Mouse (Mus musculus) kidney, postnatal 0 days (tissue): ENCODE data around the gene Nsf. TPM values are rescaled to one million over a fixed set of nuclear protein-coding genes. Genes with fewer than 3 reads are reported as not detected.

Experiments used
- ATAC-seq: fragments of 200-750 bp; cut with Nextera tagmentation; replicated peaks from 2 replicates; pipeline ENCODE4 v1.8.0; 2017; ENCODE audit warnings: low read depth, moderate number of reproducible peaks, moderate TSS enrichment, moderate library complexity; ENCODE audit not compliant: low FRiP score
- DNase-seq: peaks from one replicate; pipeline ENCODE4 v3.0.0-alpha.2; 2016; ENCODE audit warnings: low spot score
- H3K27ac ChIP-seq: fragments of 300-500 bp; sonication (generic); 2 replicates; pipeline ENCODE4 v1.5.1; 2014; ENCODE audit warnings: mild to moderate bottlenecking
- H3K27me3 ChIP-seq: fragments of 300-500 bp; sonication (generic); 2 replicates; pipeline ENCODE4 v1.6.1; 2014; ENCODE audit warnings: low read length, mixed read lengths; ENCODE audit not compliant: insufficient read depth
- H3K36me3 ChIP-seq: fragments of 300-500 bp; sonication (generic); 2 replicates; pipeline ENCODE4 v1.6.1; 2014; ENCODE audit warnings: low read length, mixed read lengths; ENCODE audit not compliant: insufficient read depth
- H3K4me1 ChIP-seq: fragments of 300-500 bp; sonication (generic); replicated peaks from 2 replicates; pipeline ENCODE4 v1.6.1; 2014; ENCODE audit warnings: antibody characterized with exemption, low read length, mixed read lengths; ENCODE audit not compliant: insufficient read depth
- H3K4me2 ChIP-seq: fragments of 300-500 bp; sonication (generic); 2 replicates; pipeline ENCODE4 v1.6.1; 2014; ENCODE audit warnings: mild to moderate bottlenecking, low read length, moderate library complexity, mixed read lengths
- H3K4me3 ChIP-seq: fragments of 300-500 bp; sonication (generic); replicated peaks from 2 replicates; pipeline ENCODE4 v1.5.1; 2014; ENCODE audit warnings: low read depth, low read length
- H3K9ac ChIP-seq: fragments of 300-500 bp; sonication (generic); 2 replicates; pipeline ENCODE4 v1.6.1; 2014; ENCODE audit warnings: low read depth, low read length
- H3K9me3 ChIP-seq: fragments of 300-500 bp; sonication (generic); replicated peaks from 2 replicates; pipeline ENCODE4 v1.6.1; 2016; ENCODE audit warnings: low read length, inconsistent platforms, mixed read lengths
- CTCF ChIP-seq: IDR thresholded peaks from 2 replicates; pipeline ENCODE4 v1.5.1; 2016; ENCODE audit warnings: antibody characterized with exemption, low read depth, mild to moderate bottlenecking, moderate library complexity
- WGBS: fragments of 180-500 bp; shearing (Covaris S2); extraction: QIAGEN DNeasy Blood & Tissue Kit; methylation state at CpG from one replicate; pipeline ENCODE4 v1.1.7; 2014; 5-methylcytosine and 5-hydroxymethylcytosine counted together
- polyA plus RNA-seq: library from polyadenylated mRNA; unstranded; fragments of >200 nt; fragmentation: Nextera tagmentation; extraction: Ambion mirVana; gene quantifications from 2 replicates; pipeline ENCODE4 v1.2.1, GENCODE M21; 2015

Gene Nsf
- polyA plus RNA-seq, 1 experiment from 2014 or later = 37.1 TPM

- ATAC-seq (no peak), DNase-seq (no peak)
- Histone ChIP-seq H3K9ac (no peak overlapping the region), H3K36me3 (peaks cover 22% of the 10 kb centered on the region; the same call in 1 of the 2 replicates), H3K4me1 (no peaks in the 10 kb centered on the region), H3K9me3 (no peaks in the 10 kb centered on the region), H3K4me2 (no peak overlapping the region), H3K27ac (no peak overlapping the region), H3K4me3 (no peak overlapping the region), H3K27me3 (no peaks in the 10 kb centered on the region)
- WGBS = 71% methylated on average over 9 of the region's 9 CpGs
- TF ChIP-seq CTCF = no peak
These were observed 38.2 kb downstream of the Nsf start for GRCm38 (mm10) chr11:103915686-103916085.

- H3K9me3 ChIP-seq = no peaks in the 10 kb centered on the region
- H3K27ac ChIP-seq = no peak overlapping the region
- no peaks in the 10 kb centered on the region for H3K4me1 ChIP-seq
- no peak overlapping the region for H3K4me3 ChIP-seq
- DNase-seq = peak; percentile 86
- TF ChIP-seq CTCF = peak; percentile 81
- H3K4me2 ChIP-seq = no peak overlapping the region
- H3K9ac ChIP-seq = no peak overlapping the region
- H3K36me3 ChIP-seq = peaks cover 29% of the 10 kb centered on the region; the same call in 1 of the 2 replicates
- ATAC-seq = no peak
- WGBS = 69% methylated on average over 7 of the region's 7 CpGs
- H3K27me3 ChIP-seq = no peaks in the 10 kb centered on the region
These were observed 42.8 kb downstream of the Nsf start for GRCm38 (mm10) chr11:103910993-103911585.

- no peak for TF ChIP-seq CTCF
- H3K4me3 ChIP-seq = no peak overlapping the region
- H3K9ac ChIP-seq = no peak overlapping the region
- no peak overlapping the region for H3K4me2 ChIP-seq
- no peaks in the 10 kb centered on the region for H3K9me3 ChIP-seq
- H3K27me3 ChIP-seq = no peaks in the 10 kb centered on the region
- H3K4me1 ChIP-seq = no peaks in the 10 kb centered on the region
- ATAC-seq (no peak), DNase-seq (no peak)
- peaks cover 23% of the 10 kb centered on the region; the same call in 1 of the 2 replicates for H3K36me3 ChIP-seq
- WGBS = 96% methylated on average over 11 of the region's 11 CpGs
- H3K27ac ChIP-seq = no peak overlapping the region
These were observed 43.3 kb downstream of the Nsf start for GRCm38 (mm10) chr11:103910531-103910930.

GRCm38 (mm10) chr11:103909809-103910208, 44.0 kb downstream of the Nsf start:
- no peak for DNase-seq

GRCm38 (mm10) chr11:103909396-103909795, 44.5 kb downstream of the Nsf start:
- H3K36me3 ChIP-seq = 0 out of 2 replicates have a peak, but pooled peaks cover 17% of the 10 kb centered on the region
- H3K4me2 ChIP-seq = no peak overlapping the region
- TF ChIP-seq CTCF = no peak
- no peaks in the 10 kb centered on the region for H3K27me3 ChIP-seq
- no peak overlapping the region for H3K9ac ChIP-seq
- no peak overlapping the region for H3K27ac ChIP-seq
- H3K4me3 ChIP-seq = no peak overlapping the region
- WGBS = 83% methylated on average over 12 of the region's 12 CpGs
- H3K9me3 ChIP-seq = no peaks in the 10 kb centered on the region
- ATAC-seq (no peak), DNase-seq (no peak)
- H3K4me1 ChIP-seq = no peaks in the 10 kb centered on the region

More at GRCm38 (mm10) chr11:103909809-103910208, 44.0 kb downstream of the Nsf start:
- Histone ChIP-seq H3K4me1 (no peaks in the 10 kb centered on the region), H3K27ac (no peak overlapping the region), H3K27me3 (no peaks in the 10 kb centered on the region), H3K4me2 (no peak overlapping the region), H3K9ac (no peak overlapping the region), H3K36me3 (0 out of 2 replicates have a peak, but pooled peaks cover 20% of the 10 kb centered on the region), H3K4me3 (no peak overlapping the region), H3K9me3 (no peaks in the 10 kb centered on the region)
- TF ChIP-seq CTCF = no peak
- no peak for ATAC-seq
- WGBS = 90% methylated on average over 11 of the region's 11 CpGs

GRCm38 (mm10) chr11:103906051-103906719, 47.7 kb downstream of the Nsf start:
- H3K4me2 ChIP-seq = no peak overlapping the region
- TF ChIP-seq CTCF = no peak
- H3K27ac ChIP-seq = no peak overlapping the region
- no peaks in the 10 kb centered on the region for H3K9me3 ChIP-seq
- ATAC-seq (no peak), DNase-seq (no peak)
- no peak overlapping the region for H3K9ac ChIP-seq
- H3K4me1 ChIP-seq = no peaks in the 10 kb centered on the region
- 0 out of 2 replicates have a peak, but pooled peaks cover 7% of the 10 kb centered on the region for H3K36me3 ChIP-seq
- H3K27me3 ChIP-seq = no peaks in the 10 kb centered on the region
- WGBS = 50% methylated on average over 7 of the region's 7 CpGs
- H3K4me3 ChIP-seq = no peak overlapping the region
